Mouse (Mus musculus): ENCODE data around the gene Gm9747. TPM values are rescaled to one million over a fixed set of nuclear protein-coding genes. Genes with fewer than 3 reads are reported as not detected.

The Gm9747 gene
- total RNA-seq, 2 experiments from 2014 or later, result not detected

DNA sequence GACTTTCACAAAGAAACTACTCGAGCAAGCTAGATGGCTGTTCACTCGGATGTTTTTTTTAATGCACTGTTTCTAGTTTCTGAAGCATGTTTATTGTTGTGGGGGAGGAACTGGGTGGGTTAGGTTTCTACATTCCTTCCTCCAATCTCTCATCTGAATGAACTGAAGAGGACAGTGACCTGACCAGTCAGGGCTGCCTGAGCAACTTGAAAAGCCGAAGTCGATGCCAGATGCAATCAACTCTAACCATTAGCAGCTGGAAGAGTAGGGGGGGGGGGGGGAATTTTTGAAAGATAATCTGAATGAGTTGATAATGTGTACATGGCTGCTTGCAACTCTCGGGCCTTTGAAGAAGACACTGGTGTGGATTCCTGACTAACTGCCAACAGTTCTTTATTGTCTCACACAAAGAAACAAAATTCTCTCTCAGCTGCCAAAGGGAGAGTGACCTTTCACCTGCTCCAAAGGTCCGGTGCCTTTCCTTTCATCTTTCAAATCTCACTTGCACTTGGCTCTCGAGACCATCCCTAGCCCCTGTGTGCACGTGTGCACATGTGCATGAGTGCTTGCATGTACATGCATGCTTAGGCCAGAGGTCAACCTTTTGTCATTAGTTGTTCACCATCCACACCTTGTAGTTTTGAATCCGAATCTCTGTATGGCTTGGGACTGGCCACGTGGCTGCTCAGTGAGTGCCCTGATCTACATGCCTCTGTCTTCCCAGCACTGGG, 14.5 kb downstream of the Gm9747 start:
- intact Hi-C loops (cut with DNase I), result loop anchor here (5.0 kb wide), 1 partner anchor 35 kb away; no protein-coding TSS in a partner anchor
- DNase-seq, result no peak

DNA sequence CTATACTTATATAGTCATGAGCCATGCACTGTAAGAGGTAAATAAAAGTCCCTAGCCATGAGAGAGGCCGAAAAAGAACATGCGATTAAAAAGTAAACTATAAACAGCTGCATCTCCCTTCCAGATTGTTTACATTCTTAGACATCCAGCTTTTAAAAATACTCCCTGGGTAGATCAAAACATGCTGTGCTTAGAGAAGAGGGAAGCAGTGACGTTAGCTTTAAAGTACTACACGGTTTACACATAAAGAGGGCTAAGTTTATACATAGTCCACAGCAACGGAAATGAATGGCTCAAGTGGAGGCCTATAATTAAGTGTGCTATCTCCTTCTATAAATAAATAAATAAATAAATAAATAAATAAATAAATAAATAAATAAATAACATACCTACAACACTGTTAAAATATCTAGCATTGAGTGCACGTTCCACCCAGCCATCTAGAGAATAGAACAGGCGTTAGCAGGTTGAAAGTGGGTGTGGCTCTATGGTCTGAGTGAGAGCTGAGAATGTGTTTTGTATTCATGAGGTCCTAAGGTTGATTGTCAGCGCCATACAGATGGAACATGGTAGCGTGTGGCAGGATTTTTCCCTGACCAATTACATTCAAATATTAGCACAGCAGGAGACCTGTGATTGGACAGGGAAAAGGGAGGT, 21.0 kb downstream of the Gm9747 start:
- intact Hi-C loops (cut with DNase I), result no loop called here
- no peak for DNase-seq

DNA sequence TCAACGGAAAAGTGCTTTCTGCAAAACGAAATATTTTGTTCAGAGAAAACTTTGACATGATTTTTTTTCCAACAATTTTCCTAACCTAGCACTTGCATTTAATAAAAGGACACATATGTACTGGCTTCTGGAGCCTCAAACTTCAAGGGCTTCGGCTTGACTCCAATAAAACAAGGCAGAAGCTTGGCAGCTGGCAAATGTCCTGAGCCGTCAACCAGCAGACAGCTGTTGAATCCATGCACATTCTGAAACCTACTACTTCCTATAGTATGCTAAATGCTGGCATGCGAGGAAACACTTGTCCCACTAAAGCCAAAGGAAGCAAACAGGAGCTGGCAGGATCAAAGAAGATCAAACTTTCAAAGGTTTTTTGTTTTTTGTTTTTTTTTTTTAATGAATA, 24.5 kb downstream of the Gm9747 start:
- intact Hi-C loops (cut with DNase I), result no loop called here
- DNase-seq, result no peak

DNA sequence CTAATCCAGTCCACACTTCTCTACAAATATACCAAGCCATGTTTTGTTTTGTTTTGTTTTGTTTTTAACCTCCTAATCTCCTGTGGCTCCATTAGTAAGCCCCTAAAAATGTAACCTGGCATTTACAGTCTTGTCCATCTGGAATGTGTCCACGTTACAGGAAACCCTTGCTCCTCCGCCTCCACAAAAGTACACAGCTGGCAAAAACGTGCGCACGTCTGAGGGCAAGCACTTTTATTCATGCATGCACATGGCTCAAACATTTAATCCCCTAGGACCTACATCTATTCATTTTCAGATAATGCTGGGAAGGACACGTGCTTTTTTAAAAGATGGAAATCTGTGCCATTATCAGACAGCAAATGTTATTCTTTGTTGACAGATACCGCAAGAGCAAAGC, 25.4 kb downstream of the Gm9747 start:
- DNase-seq, result no peak
- intact Hi-C loops (cut with DNase I), result no loop called here

DNA sequence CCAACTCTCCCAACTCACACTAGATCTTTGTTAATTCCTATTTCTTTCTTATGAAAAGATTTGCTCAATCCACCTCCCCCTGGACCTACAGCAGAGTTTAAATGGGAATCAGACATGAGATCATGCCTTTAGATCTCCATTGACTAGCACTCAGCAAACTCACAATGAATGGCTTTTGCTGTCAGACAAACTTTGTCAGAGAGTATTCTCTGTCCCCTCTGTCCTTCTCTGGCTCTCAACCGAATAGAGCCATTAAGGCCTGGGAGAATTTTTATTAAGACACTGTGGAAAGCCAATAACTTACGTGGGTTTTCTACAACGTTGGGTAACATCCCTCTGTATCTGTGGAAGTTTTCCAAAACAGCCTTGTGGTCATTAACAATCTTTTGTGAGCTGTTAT, 27.1 kb downstream of the Gm9747 start:
- DNase-seq, result no peak
- intact Hi-C loops (cut with DNase I), result no loop called here

DNA sequence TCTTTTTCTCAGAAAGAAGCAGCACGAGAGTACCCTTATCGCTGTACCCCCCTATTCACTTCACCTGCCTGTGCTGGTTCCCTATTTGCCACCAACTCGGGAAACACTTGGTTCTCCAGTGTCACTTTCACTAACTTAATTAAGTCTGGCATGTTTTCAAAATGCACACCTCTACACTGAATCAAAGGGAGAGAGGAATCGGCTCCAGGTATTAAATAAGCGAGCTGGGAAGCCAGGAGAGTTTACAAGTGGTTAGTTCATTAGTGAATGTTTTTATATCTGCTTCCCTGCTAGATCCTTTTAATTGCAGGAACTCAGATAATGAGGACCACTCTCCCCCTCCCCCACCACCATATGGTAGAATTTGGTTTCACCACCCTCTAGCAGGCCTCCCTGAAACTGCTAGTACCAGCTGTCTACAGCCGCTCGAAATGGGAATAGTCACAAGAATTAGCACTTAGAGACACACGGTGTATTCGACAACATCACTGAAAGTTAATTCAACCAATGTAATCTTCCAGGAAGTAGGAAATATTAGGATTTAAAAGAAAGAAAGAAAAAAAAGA, 28.2 kb downstream of the Gm9747 start:
- intact Hi-C loops (cut with DNase I), result no loop called here
- DNase-seq, result no peak

DNA sequence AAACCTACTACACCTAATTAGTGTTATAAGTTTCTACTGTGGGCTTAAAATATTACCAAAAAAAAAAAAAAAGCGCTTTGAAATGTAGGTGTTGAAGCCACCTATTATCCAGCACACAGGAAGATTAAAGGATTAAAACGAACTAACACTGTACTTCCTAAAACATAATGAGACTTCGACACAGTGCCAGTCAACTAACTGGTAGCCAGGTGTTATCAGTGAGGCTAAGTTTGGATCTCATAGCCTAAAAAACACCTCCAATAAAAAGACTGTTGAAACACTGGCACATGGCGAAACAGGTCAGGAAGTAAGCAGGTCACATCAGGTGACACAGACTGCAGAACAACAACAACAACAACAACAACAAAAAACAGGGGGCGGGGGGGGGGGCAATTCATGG, 28.7 kb downstream of the Gm9747 start:
- DNase-seq, result no peak

DNA sequence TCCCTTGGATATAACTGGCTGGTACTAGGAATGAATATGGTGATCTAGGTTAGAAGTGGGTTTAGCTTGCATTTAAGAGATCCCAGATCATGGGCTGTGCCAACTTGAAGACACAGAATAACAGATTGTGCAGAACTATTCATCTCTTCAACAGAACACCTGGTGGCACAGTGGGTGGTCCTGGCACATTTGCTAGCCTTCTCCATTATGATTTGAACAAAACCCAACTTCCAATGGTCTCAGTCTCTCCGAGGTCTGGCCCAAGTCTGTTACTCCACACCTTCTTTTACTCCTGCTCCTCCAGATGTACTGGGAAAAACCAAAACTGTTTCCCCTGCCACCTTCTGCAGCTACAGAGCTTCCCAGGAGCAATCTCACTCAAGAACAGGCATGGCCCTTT, 29.4 kb downstream of the Gm9747 start:
- intact Hi-C loops (cut with DNase I), result no loop called here

More for the DNA sequence above, 28.7 kb downstream of the Gm9747 start:
- intact Hi-C loops (cut with DNase I), result no loop called here

DNA sequence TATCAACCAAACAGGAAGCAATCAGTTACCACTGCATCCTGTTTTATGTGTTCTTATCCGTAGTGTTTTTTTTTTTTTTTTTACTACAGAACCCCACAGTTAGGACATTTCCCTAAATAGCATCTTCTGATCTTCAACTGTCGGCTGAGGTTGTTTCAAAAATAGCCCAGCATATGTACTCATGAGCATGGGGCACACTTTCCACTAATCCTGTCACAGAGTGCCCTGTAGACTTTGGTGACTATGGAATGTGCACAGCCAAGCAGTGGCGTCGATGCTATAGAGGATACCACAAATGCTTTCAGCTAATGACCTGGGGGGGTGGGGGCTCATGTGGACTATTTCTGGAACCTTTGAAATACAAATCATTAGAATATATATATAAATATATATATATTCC, 34.6 kb downstream of the Gm9747 start:
- intact Hi-C loops (cut with DNase I), result no loop called here

More for the DNA sequence above, 29.4 kb downstream of the Gm9747 start:
- no peak for DNase-seq

DNA sequence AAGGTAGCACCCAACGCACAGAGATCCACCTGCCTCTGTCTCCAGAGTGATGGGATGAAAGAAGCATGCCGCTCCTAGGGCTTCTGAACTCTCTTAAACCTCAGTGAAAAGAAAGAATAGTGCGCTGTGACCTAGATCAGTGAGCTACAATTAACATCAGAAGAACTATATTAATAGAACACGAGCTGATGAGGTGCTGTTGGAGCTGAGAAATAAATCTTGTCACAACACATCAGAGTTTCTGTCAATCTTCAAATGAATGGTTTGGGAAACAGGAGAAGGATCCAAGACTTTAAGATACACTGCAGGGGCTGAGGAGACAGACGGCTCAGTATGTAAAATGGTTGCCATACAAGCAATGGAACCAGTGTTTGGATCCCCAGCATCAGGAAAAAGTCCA, 39.3 kb downstream of the Gm9747 start:
- no peak for DNase-seq
- intact Hi-C loops (cut with DNase I), result no loop called here

More for the DNA sequence above, 34.6 kb downstream of the Gm9747 start:
- DNase-seq, result no peak

DNA sequence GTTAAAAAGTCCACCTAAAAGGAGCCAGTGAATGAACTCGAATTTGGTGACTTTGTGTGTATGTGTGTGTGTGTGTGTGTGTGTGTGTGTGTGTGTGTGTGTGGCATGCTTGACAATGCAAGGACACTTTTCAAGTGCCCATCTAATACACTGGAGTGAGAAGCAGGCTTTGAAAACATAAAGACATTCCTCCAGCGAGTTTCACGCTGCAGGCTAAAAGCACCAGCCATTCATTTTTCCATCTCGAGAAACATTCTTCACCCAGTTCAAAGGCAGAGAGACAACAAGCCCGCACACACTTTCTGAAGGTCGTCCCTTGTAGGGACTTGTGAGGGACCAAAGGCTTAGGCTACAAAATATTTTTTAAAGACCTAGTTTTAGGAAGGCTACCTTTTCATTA, 40.6 kb downstream of the Gm9747 start:
- intact Hi-C loops (cut with DNase I), result no loop called here
- DNase-seq, result no peak

DNA sequence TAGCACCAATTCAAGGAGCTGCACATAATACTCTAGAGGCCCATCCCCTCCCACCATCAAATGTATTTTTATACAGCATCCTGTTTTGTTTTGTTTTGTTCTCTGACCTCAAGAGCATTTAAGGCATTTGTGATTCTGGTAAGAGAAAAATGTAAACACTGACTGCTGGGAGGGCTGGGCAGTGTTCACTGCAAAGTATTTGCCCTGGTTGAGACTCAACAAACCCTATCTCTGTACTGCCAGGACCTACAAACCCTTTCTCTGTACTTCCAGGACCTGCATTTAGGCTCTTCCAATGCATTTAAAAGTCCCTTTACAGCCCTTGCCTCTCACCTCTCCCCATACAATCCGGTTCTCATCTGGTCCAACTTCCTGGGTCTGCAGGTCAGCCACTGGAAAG, 41.4 kb downstream of the Gm9747 start:
- no peak for DNase-seq
- intact Hi-C loops (cut with DNase I), result no loop called here

DNA sequence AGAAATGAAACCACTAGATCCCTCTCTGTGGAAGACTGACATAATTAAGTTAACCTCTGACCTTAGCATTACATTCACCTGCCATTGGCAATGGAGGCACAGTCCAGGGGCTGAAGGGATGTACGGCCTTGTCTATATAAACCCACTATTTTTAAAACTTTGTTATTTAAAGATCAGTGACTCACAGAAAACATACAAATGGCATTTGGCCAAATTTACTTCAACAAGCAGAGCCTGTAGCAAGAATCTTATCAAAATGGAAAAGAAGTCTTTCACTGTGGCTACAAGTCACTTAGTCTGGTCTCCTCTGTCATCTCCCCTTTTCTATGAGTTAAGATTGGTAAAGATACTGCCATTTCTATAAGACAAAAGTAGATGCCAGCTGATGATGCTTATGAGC, 46.9 kb downstream of the Gm9747 start:
- intact Hi-C loops (cut with DNase I), result loop anchor here (5.0 kb wide), 1 partner anchor 32 kb away; no protein-coding TSS in a partner anchor
- no peak for DNase-seq

DNA sequence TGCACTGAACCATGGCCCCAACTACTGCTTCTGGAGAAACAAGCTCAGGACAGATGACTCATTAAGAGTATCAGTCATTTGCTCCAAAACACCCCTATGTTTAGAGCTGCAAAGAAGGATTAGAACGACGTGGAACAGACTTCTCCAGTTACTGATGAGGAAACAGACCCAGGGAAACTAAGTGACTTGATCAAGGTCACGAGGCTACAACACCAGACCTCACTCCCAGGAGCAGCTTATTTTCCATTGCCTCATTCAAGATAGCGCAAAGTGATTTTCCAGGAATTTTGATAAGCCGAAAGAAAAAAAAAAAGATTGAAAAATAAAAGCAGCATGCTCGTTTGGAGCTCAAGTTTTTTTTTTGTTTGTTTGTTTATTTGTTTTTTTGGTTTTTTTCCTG, 48.9 kb downstream of the Gm9747 start:
- intact Hi-C loops (cut with DNase I), result loop anchor here (5.0 kb wide), 1 partner anchor 35 kb away; no protein-coding TSS in a partner anchor
- DNase-seq, result no peak

DNA sequence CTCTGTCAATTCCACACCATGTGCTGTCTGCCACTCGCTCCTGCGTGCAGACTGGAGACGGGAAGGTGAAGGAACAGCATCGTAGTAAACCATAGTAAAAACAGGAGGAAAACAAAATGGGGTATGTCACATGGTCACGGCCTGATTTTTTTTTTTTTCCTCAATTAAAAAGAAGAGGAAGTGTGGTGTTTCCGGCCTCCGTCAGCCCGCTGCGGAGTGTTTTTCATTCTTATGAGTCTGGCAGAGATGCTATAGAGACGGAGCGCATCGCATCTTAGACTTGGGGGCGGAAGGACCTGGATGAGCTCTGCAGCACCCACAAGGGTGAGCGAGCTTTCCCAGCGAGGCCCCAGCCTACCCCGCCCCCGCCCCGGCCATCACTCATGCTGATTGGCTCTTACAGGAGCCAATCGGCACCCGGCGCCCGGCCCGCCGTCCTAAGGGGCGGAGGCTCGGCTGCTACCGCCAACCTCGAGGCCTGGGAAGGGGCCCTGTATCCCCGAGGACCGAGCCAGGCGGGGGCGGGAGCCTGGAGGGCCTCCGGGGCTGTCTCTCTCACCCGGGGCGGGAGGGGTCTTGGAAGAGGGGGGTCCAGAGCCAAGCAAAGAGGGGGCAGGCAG, 50.2 kb downstream of the Gm9747 start:
- intact Hi-C loops (cut with DNase I), result loop anchor here (5.0 kb wide), 1 partner anchor 36 kb away; no protein-coding TSS in a partner anchor

DNA sequence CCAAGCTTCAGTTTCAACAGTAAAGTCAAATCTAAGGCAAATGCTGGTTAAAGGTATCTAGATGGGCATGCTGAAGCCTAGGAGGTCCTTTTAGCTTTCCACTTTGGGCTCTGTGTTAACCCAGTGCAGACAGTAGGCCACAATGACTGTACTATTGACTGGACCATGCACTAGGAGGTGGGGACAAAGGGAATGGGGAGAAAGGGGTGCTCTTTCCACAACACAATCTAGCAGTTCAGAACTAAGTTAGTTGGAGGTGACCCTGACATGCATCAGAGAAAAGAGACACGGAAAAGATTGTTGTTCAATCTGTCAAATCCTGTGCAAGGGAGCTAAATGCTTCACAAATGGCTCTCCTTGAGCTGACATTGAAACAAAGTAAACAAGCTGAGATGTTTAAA, 51.0 kb downstream of the Gm9747 start:
- DNase-seq, result no peak
- intact Hi-C loops (cut with DNase I), result loop anchor here (5.0 kb wide), 1 partner anchor 37 kb away; no protein-coding TSS in a partner anchor

More for the DNA sequence above, 50.2 kb downstream of the Gm9747 start:
- DNase-seq, result peak; percentile 83 to 85

DNA sequence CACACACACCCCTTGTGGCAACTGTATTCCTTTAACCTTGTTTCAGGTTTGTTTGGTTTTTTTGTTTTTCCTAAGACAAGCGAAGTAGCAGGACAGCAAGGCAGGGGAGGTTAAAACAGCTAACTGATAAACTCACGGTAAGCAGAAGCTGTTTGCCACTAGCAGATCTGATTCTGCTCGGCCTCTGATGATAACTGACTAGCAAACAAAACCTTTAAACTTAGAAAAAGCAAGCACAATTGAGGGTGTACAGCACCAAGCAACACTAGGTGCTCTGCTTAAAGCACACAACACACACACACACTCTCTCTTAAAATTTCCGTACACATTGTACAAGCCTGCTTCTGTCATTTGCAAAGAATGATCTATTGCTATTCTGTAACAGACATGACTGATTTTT, 51.5 kb downstream of the Gm9747 start:
- intact Hi-C loops (cut with DNase I), result loop anchor here (5.0 kb wide), 1 partner anchor 37 kb away; no protein-coding TSS in a partner anchor
- no peak for DNase-seq
